Mouse (Mus musculus) liver, embryonic 14.5 days (tissue): Measurements from ENCODE around the gene Ifitm2.

Experiments used
- CTCF ChIP-seq: IDR thresholded peaks from 2 replicates; pipeline ENCODE4 v1.5.1; 2016; ENCODE audit warnings: antibody characterized with exemption, low read depth, control low read depth
- EP300 ChIP-seq: IDR thresholded peaks from 2 replicates; pipeline ENCODE4 v1.6.1; 2016; ENCODE audit warnings: antibody characterized with exemption, low read depth

DNA sequence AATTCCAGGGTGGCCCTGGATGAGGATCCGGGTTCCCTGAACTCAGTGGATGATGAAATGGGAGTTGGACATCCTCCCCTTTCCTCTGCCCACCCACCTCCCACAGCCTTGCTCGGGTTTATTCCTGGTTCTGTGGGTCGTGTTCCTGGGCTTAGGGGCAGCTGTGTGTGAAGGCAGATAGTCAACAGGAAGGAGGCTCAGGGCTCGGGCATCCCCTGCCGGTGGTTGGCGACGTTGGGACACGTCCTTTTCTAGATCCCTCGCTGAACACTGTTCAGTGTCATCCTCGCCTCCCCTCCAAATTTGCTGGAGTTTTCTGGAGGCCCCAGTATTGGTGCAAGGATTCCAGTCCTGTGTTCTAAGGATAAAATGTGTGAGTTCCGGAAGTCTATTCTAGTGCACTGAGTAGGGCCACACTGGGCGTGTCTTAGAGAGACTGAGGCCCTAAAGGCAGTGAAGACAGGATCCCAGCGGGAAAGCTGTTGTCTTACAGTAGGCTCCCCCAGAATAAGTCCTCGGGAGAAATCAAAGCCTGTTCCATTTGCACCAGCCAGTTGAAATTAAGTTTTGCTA is 35.4 kb upstream of the Ifitm2 start:
- peak; percentile 44 for TF ChIP-seq CTCF
- TF ChIP-seq EP300: no peak
